Mouse (Mus musculus) forebrain, embryonic 10.5 days (tissue): Measurements from ENCODE around the gene Sfta2. TPM values are rescaled to one million over a fixed set of nuclear protein-coding genes. Genes with fewer than 3 reads are reported as not detected.
A peak's percentile ranks its signal among the peaks of the same experiment; 100 is the strongest.

ENCODE experiments used
- DNase-seq: peaks from one replicate; pipeline ENCODE4 v3.0.0-alpha.2; 2017; ENCODE audit warnings: low spot score; ENCODE audit errors: extremely low spot score
- H3K27ac ChIP-seq: fragments of 300-500 bp; sonication (generic); 2 replicates; pipeline ENCODE4 v1.5.1; 2016; ENCODE audit warnings: mild to moderate bottlenecking
- H3K27me3 ChIP-seq: fragments of 300-500 bp; sonication (generic); 2 replicates; pipeline ENCODE4 v1.6.1; 2016; ENCODE audit warnings: mild to moderate bottlenecking; ENCODE audit not compliant: poor library complexity, severe bottlenecking
- H3K36me3 ChIP-seq: fragments of 300-500 bp; sonication (generic); replicated peaks from 2 replicates; pipeline ENCODE4 v1.6.1; 2016; ENCODE audit warnings: mild to moderate bottlenecking, moderate library complexity
- H3K4me1 ChIP-seq: fragments of 300-500 bp; sonication (generic); 2 replicates; pipeline ENCODE4 v1.6.1; 2016
- H3K4me3 ChIP-seq: fragments of 300-500 bp; sonication (generic); 2 replicates; pipeline ENCODE4 v1.5.1; 2016; ENCODE audit warnings: mild to moderate bottlenecking, moderate library complexity
- H3K9me3 ChIP-seq: fragments of 300-500 bp; sonication (generic); 2 replicates; pipeline ENCODE4 v1.6.1; 2016; ENCODE audit warnings: mild to moderate bottlenecking, moderate library complexity
- WGBS: fragments of 180-500 bp; shearing (Covaris S2); methylation state at CpG from one replicate; pipeline ENCODE4 v1.1.7; 2016; 5-methylcytosine and 5-hydroxymethylcytosine counted together
- polyA plus RNA-seq: library from polyadenylated mRNA; unstranded; fragments of >200 nt; fragmentation: Nextera tagmentation; extraction: Ambion mirVana; gene quantifications from 2 replicates; pipeline ENCODE4 v1.2.1, GENCODE M21; 2016

The Sfta2 gene
- polyA plus RNA-seq, 1 experiment from 2014 or later, result not detected

DNA sequence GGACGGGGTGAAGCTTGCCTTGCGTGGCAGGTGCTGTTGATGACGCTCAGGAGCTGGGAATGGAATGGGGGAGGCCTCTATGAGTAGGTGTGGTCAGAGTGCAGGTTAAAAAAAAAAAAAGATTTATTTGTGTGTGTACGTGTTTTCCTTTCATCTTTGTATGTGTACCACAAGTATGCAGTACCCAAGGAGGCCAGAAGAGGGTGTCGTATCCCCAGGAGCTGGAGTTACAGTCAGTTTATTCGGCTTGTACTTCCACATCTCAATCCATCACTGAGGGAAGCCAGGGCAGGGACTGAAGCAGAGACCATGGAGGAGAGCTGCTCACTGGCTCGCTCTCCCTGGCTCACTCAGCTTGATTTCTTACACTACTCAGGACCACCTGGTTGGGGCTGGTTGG lies 29.9 kb upstream of the Sfta2 start:
- Histone ChIP-seq H3K27ac (no peak overlapping the region), H3K4me3 (no peak overlapping the region), H3K27me3 (peaks cover 55% of the 10 kb centered on the region), H3K36me3 (no peaks in the 10 kb centered on the region), H3K9me3 (no peaks in the 10 kb centered on the region), H3K4me1 (peaks cover 19% of the 10 kb centered on the region)
- 92% methylated on average over 7 of the region's 7 CpGs for WGBS
- no peak for DNase-seq

DNA sequence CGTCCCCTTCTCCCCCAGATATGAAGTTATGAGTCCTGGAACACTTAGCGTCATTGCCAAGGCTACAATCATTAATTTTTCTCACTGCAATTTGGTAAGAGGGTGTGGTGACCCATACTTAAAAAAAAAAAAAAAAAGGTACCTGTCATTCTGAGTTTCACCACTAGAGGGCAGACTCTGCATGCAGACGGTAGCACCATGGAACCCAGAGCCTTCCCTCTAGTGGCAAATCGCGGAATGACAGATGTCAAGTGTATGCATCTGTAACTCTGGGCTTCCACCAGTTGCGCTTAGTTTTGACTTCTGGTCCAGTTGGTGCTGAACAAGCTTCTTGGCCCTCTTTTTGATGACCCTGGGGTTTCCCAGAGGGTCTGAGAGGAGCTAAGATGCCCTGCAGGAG lies 23.1 kb upstream of the Sfta2 start:
- Histone ChIP-seq H3K4me3 (no peak overlapping the region), H3K36me3 (no peaks in the 10 kb centered on the region), H3K27ac (no peak overlapping the region), H3K27me3 (peaks cover 14% of the 10 kb centered on the region), H3K4me1 (no peaks in the 10 kb centered on the region), H3K9me3 (no peaks in the 10 kb centered on the region; the same call in 1 of the 2 replicates)
- DNase-seq, result peak; percentile 80
- WGBS, result 23% methylated on average over 6 of the region's 6 CpGs

DNA sequence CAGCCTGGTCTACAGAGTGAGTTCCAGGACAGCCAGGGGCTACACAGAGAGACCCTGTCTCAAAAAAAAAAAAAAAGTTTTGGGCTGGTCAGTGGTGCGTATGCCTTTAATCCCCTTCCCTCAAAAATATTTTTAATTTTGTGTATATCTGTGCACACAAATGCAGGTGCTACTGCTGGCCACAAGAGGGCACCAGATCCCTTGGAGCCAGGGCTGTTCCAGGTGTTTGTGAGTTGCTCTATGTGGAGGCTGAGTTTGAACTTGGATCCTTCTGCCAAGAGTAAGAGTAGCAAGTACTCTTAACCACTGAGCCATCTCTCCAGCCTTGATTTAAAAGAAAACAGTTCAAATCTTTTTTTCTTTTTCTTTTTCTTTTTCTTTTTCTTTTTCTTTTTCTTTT lies 18.4 kb upstream of the Sfta2 start:
- Histone ChIP-seq H3K27me3 (no peaks in the 10 kb centered on the region), H3K9me3 (peaks cover 4% of the 10 kb centered on the region), H3K4me1 (peaks cover 5% of the 10 kb centered on the region), H3K4me3 (no peak overlapping the region), H3K36me3 (no peaks in the 10 kb centered on the region), H3K27ac (no peak overlapping the region)
- DNase-seq, result no peak
- WGBS, result 97% methylated on average over 1 of the region's 1 CpGs

DNA sequence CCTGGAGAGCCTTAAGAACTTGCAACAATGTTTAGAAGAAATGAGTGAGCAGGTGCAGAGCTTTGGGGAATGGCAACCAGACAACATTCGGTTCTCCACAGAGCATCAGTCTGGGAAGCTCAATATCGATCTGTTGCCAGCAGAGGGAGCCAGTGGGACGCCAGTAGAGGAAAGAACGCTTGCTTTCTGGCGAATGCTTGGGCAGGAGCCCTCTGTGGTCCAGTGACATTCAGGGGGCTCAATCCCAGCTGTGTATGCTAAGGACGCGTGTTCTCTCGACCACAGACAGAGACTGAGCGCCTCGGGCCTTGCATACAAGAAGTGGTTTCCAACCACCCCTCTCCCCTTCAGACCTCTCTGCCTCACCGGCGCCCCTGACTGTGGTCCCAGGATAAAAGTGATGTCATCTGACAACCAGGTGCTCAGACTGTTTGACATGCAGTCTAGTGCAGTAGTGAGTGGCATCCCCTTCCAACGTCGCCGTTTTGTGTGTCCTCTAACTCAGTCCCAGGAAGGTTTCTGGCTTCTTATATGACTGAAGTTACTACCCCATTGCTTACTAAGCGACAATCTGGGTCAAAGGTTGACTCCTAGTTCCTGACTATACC lies 16.9 kb upstream of the Sfta2 start:
- peaks cover 10% of the 10 kb centered on the region for H3K4me1 ChIP-seq
- 24% methylated on average over 16 of the region's 16 CpGs for WGBS
- H3K9me3 ChIP-seq, result peaks cover 4% of the 10 kb centered on the region; the same call in 1 of the 2 replicates
- H3K4me3 ChIP-seq, result peak overlapping the region; percentile 11; the same call in 1 of the 2 replicates
- DNase-seq, result peak; percentile 77
- H3K27me3 ChIP-seq, result no peaks in the 10 kb centered on the region
- no peaks in the 10 kb centered on the region for H3K36me3 ChIP-seq
- no peak overlapping the region for H3K27ac ChIP-seq

DNA sequence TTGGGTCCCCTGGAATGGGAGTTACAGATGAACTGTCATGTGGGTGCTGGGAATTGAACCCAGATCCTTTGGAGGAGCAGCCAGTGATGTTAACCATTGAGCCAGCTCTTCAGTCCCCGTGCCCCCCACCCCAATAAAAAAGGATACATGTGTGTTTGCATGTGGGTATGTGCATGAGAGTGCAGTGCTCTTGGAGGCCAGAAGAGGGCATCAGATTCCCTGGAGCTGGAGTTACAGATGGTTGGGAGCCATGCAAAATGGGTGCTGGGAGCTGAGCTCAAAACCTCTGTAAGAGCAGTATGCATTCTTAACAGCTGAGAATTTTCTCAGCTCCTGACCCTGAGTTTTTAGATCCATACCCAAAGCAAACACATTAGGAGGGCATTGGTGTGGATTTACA lies 14.1 kb upstream of the Sfta2 start:
- Histone ChIP-seq H3K27me3 (no peaks in the 10 kb centered on the region), H3K9me3 (peaks cover 4% of the 10 kb centered on the region; the same call in 1 of the 2 replicates), H3K4me3 (no peak overlapping the region), H3K4me1 (peaks cover 13% of the 10 kb centered on the region), H3K36me3 (no peaks in the 10 kb centered on the region), H3K27ac (no peak overlapping the region)
- DNase-seq, result no peak
- 93% methylated on average over 1 of the region's 1 CpGs for WGBS

DNA sequence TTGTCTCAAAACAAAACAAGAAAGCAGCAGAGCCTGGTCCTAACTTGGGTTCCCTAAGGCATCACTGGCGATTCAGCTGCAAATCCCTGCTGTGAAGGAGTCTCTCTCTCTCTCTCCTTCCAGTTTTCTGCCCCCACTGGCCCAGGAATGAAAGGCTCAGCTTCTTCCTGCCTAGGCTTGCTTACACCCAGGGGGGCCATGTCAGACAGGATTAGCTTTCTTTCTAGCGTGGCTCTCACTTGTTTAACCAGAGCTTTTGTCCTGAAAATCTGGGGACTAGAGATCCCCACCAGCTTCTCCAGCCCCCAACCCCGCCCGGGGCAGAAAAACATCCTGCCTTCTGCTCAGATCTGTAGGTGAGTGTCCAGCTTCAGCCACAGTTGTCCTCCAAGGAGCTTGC lies 13.0 kb upstream of the Sfta2 start:
- WGBS, result 14% methylated on average over 4 of the region's 4 CpGs

DNA sequence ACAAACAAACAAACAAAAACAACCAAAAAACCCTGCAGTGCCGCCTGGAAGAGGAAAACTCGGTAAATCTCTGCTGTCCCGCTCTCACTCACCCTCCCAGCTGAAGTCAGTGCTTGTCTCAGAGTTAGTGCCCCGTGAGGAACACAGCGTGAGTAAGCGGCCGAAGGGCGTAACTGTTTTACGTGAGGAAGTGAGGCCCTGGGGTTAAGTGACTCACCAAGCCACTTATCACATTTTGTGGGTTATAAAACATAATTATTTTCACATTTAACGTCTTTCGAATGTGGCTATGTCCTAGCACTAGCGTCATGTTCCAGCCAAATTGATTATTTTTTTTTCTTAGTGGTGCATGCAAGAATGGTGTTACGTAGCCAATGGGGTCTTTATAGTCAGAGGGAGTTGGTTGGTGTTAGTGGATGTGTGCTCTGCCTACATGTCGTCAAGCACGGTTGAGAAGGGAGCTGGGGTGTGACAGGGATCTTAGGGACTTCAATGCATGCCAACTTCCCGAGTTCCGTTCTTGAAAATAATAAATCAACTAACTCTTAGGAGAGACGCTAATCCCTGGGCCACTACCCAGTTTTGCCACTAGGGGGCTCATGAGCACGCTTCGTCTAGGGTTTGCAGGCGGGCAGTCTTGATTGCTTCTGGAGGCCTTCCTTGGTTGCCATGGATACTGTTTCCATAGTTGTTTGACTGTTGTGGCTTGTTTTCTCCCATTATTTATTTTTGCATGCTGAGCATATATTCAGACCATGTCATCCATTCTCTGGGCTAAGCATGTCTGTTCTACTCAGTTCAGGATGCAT lies 10.7 kb upstream of the Sfta2 start:
- H3K9me3 ChIP-seq, result peaks cover 4% of the 10 kb centered on the region; the same call in 1 of the 2 replicates
- no peaks in the 10 kb centered on the region for H3K27me3 ChIP-seq
- H3K4me1 ChIP-seq, result peaks cover 8% of the 10 kb centered on the region
- DNase-seq, result peak; percentile 77
- 67% methylated on average over 21 of the region's 21 CpGs for WGBS
- H3K27ac ChIP-seq, result no peak overlapping the region
- H3K4me3 ChIP-seq, result no peak overlapping the region
- no peaks in the 10 kb centered on the region for H3K36me3 ChIP-seq

More for the DNA sequence above, 13.0 kb upstream of the Sfta2 start:
- Histone ChIP-seq H3K36me3 (no peaks in the 10 kb centered on the region), H3K27me3 (no peaks in the 10 kb centered on the region), H3K27ac (peak overlapping the region; percentile 54; the same call in 1 of the 2 replicates), H3K9me3 (peaks cover 4% of the 10 kb centered on the region; the same call in 1 of the 2 replicates), H3K4me1 (peaks cover 13% of the 10 kb centered on the region), H3K4me3 (no peak overlapping the region)
- no peak for DNase-seq

DNA sequence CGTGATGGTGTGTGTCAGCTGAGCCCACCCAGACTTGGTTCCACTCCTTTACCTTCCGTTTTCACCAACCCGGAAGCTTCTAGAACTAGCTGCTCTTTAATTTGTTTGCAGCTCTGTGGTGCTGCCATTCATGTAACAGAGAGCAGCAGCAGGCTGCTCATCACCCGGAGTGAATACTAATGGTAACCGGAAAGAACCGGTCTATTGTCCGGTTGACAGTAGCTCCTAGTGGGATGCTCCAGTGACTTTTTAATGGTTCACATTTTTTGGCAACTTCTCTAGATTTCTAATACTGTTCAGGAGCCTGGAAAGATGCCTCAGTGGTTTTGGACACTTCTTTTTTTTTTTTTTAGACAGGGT lies 10.2 kb upstream of the Sfta2 start:
- DNase-seq, result no peak
- peaks cover 8% of the 10 kb centered on the region for H3K4me1 ChIP-seq
- peaks cover 4% of the 10 kb centered on the region; the same call in 1 of the 2 replicates for H3K9me3 ChIP-seq
- no peaks in the 10 kb centered on the region for H3K36me3 ChIP-seq
- no peak overlapping the region for H3K27ac ChIP-seq
- no peak overlapping the region for H3K4me3 ChIP-seq
- 94% methylated on average over 7 of the region's 7 CpGs for WGBS
- H3K27me3 ChIP-seq, result no peaks in the 10 kb centered on the region

DNA sequence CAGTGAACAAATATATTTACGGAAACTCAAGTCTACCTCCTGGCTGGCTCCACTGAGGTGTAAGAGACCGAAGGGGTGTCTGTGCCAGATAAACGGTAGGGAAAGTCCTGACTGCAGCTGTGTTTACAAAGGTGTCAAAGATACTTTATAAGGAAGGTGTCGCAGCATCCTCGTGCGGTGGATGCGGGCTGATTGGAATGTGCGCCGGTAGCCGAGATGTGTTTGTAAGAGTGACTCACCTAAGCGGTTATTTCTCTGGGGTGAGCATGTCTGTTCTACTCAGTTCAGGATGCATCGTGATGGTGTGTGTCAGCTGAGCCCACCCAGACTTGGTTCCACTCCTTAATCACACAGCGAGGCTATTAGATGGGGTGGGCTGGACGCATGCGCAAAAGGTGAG lies 9.6 kb upstream of the Sfta2 start:
- Histone ChIP-seq H3K27me3 (no peaks in the 10 kb centered on the region), H3K36me3 (no peaks in the 10 kb centered on the region), H3K4me3 (no peak overlapping the region), H3K9me3 (peaks cover 5% of the 10 kb centered on the region), H3K4me1 (peaks cover 8% of the 10 kb centered on the region), H3K27ac (no peak overlapping the region)
- DNase-seq, result no peak
- 94% methylated on average over 15 of the region's 15 CpGs for WGBS

DNA sequence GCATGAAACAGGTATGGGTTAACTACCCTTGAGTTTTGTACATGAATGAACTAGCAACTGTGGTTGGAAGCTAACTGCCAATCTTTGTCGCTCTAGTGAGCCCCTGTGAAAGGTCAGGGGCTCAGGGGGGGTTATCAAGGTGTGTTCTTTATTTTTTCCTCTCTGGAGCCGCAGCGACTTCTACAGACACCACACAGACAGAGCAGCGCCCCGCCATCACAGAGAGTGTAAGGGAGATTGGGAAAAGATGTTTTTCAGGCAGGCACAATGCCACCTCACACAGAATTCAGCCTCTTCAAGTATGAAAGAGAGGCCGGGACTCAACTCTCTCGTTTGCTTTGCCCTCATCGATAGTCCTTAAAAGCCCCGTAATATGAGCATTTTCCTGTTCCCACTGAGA lies 9.2 kb upstream of the Sfta2 start:
- no peaks in the 10 kb centered on the region for H3K36me3 ChIP-seq
- H3K9me3 ChIP-seq, result peaks cover 8% of the 10 kb centered on the region
- no peak for DNase-seq
- H3K4me1 ChIP-seq, result peaks cover 8% of the 10 kb centered on the region
- 90% methylated on average over 9 of the region's 9 CpGs for WGBS
- H3K27me3 ChIP-seq, result no peaks in the 10 kb centered on the region
- H3K4me3 ChIP-seq, result no peak overlapping the region
- no peak overlapping the region for H3K27ac ChIP-seq

DNA sequence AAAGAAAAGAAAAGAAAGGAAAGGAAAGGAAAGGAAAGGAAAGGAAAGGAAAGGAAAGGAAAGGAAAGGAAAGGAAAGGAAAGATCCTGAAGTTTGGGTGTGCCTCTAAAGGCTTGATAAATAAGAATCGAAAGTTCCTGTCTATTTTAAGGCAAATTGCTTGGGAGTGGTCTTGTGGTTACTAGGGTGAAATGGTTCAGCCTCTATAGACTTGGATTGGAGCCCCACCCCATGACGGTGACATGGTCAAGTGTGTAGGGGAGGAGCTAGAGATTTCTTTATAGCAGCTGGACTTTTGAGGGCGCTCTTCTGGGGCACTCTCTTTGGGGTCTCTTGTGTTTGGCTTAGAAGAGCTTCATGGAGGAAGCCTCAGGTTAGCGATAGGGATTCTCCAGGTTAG lies 7.6 kb upstream of the Sfta2 start:
- 43% methylated on average over 4 of the region's 4 CpGs for WGBS
- H3K36me3 ChIP-seq, result no peaks in the 10 kb centered on the region
- no peak overlapping the region for H3K27ac ChIP-seq
- H3K27me3 ChIP-seq, result no peaks in the 10 kb centered on the region
- no peak for DNase-seq
- H3K4me3 ChIP-seq, result no peak overlapping the region
- H3K9me3 ChIP-seq, result peaks cover 6% of the 10 kb centered on the region; the same call in 1 of the 2 replicates
- H3K4me1 ChIP-seq, result 0 out of 2 replicates have a peak, but pooled peaks cover 3% of the 10 kb centered on the region

DNA sequence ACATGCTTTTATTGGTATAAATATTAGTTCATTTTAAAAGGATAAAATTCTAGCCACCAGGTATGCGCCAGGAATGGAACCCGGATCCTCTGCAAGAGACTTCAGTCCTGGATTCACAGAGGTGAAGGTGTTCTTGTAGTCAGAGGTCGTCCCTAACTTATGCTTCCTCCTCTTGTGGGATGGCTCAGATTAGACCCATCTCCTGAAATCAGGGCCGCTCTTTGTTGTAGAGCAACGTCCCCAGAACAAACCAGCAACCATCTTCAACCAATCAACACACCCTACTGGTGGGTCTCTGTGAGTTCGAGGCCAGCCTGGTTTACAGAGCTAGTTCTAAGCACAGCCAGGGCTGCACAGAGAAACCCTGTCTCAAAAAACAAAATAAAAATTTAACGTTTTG lies 6.9 kb upstream of the Sfta2 start:
- WGBS, result 83% methylated on average over 7 of the region's 7 CpGs
- Histone ChIP-seq H3K27ac (no peak overlapping the region), H3K4me1 (0 out of 2 replicates have a peak, but pooled peaks cover 3% of the 10 kb centered on the region)

DNA sequence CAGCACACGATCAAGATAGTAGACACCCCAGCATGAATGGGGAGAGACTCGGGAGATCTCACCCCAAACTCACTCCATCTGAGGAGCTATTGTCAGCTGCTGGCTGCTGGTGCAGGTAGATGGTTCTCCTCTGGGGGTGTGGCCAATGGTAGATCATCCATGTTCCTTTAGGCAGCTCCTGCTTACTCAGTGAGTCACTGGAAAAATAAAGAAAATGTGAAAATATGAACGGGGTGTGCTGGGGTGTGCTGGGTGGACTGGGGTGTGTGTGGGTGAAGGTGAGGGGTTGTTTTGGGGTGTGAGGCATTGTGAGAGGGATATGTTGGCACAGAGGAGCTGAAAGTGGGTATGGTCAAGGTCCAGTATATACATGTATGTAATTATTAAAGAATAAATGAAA lies 4.0 kb upstream of the Sfta2 start:
- H3K27me3 ChIP-seq, result no peaks in the 10 kb centered on the region
- H3K4me3 ChIP-seq, result no peak overlapping the region
- 0 out of 2 replicates have a peak, but pooled peaks cover 10% of the 10 kb centered on the region for H3K4me1 ChIP-seq
- H3K36me3 ChIP-seq, result no peaks in the 10 kb centered on the region
- WGBS, result 90% methylated on average over 3 of the region's 3 CpGs
- peaks cover 6% of the 10 kb centered on the region; the same call in 1 of the 2 replicates for H3K9me3 ChIP-seq
- no peak overlapping the region for H3K27ac ChIP-seq
- DNase-seq, result no peak

More for the DNA sequence above, 6.9 kb upstream of the Sfta2 start:
- Histone ChIP-seq H3K27me3 (no peaks in the 10 kb centered on the region), H3K4me3 (no peak overlapping the region), H3K9me3 (peaks cover 6% of the 10 kb centered on the region; the same call in 1 of the 2 replicates), H3K36me3 (no peaks in the 10 kb centered on the region)
- no peak for DNase-seq
